Mouse (Mus musculus): ENCODE measurements around the gene Fnip2. TPM values are rescaled to one million over a fixed set of nuclear protein-coding genes. Genes with fewer than 3 reads are reported as not detected.
"Not testable (repeated sequence)": the region's sequence is repeated elsewhere in the genome, so short reads cannot be mapped to it uniquely, and the experiment has no call there.

Fnip2 gene
- total RNA-seq, 1 experiment = 21.6 TPM

DNA sequence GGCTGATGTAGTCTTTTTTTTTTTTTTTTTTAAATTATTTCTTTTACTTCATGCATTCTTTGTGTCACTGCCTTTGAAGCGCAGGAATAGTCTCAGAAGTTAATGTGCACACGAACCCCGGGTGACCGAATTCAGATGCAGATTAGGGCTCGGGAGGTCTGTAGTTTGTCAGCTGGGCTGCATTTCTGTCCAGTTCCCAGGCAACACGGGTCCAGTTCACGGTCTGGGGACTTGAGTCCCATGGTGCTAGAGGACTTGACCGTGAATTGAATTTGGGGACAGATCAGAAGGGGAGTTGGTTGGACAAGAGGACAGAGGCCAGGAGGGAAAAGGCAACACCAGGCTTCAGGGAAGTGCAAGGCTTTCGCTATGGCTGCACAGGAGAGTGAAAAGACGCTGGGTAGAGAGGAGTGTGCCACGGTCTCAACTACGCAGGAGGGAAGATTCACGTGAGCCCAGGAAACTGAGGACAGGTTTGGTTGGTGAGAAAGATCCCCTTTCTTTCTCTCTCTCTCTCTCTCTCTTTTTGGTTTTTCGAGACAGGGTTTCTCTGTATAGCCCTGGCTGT lies 114.8 kb downstream of the Fnip2 start:
- H3K4me3 ChIP-seq (ENCODE audit: insufficient read depth in 1 of 2, low read depth in 1 of 2, low read length in 2 of 2, poor library complexity in 1 of 2, severe bottlenecking in 1 of 2) = no peak overlapping the region
- H3K9me3 ChIP-seq (ENCODE audit: control insufficient read depth, insufficient read depth, low read depth, low read length) = no peaks in the 10 kb centered on the region
- in situ Hi-C loops (cut with MboI; ENCODE audit: low sequenced_read_pairs in 2 of 2, unreplicated experiment in 2 of 2) = loop anchor here (10.0 to 25.0 kb wide), 2 partner anchors 490 to 498 kb away; no protein-coding TSS in a partner anchor
- no peaks in the 10 kb centered on the region for H3K36me3 ChIP-seq (ENCODE audit: control insufficient read depth, insufficient read depth, low read length, poor library complexity, severe bottlenecking)
- no peak for DNase-seq (ENCODE audit: low read depth, low spot score)
- H3K4me1 ChIP-seq (ENCODE audit: control insufficient read depth in 2 of 2, insufficient read depth in 2 of 2, low read length in 2 of 2, poor library complexity in 1 of 2) = peaks cover 0 to 3% of the 10 kb centered on the region in 2 experiments; a peak in 2 of 4 replicates
- H3K9ac ChIP-seq (ENCODE audit: insufficient read depth, low read depth, low read length, poor library complexity, severe bottlenecking) = no peak overlapping the region
- TF ChIP-seq ZNF384 (IDR thresholded peaks at IDR 0.05; ENCODE audit: low read depth, low read length) = no peak
- no peak for TF ChIP-seq ZC3H11A (IDR thresholded peaks at IDR 0.05; ENCODE audit: borderline replicate concordance, low read depth, low read length)
- TF ChIP-seq CHD2 (IDR thresholded peaks at IDR 0.05; ENCODE audit: low read depth, low read length) = no peak
- no peak for TF ChIP-seq MAFK (IDR thresholded peaks at IDR 0.05; ENCODE audit: insufficient read depth, low read depth, low read length)
- no peak for TF ChIP-seq HCFC1 (IDR thresholded peaks at IDR 0.05; ENCODE audit: borderline replicate concordance, insufficient read depth, low read length)
- H3K27ac ChIP-seq (ENCODE audit: insufficient read depth, low read depth, low read length, poor library complexity, severe bottlenecking) = no peak overlapping the region

DNA sequence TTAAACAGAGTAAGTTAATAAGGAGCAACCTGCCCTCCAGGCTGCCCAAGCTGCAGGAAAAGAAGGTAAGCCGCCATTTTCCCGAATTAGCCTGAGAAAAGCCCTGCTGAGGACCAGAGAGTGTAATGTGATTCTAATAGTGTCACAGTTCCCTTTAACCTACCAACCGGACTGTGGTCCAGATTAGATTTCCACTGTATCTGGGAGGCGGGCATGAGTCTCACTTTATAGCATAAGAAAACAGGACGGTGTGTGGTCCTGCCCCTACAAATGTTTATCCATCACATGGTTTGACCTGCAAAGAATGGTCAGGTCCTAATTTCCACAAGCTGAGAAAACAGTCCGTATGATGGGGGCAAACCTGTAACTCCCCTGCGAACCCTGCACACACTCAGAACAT lies 118.2 kb downstream of the Fnip2 start:
- no peaks in the 10 kb centered on the region for H3K9me3 ChIP-seq (ENCODE audit: control insufficient read depth, insufficient read depth, low read depth, low read length)
- H3K36me3 ChIP-seq (ENCODE audit: control insufficient read depth, insufficient read depth, low read length, poor library complexity, severe bottlenecking) = no peaks in the 10 kb centered on the region
- TF ChIP-seq HCFC1 (IDR thresholded peaks at IDR 0.05; ENCODE audit: borderline replicate concordance, insufficient read depth, low read length) (no peak), ZC3H11A (IDR thresholded peaks at IDR 0.05; ENCODE audit: borderline replicate concordance, low read depth, low read length) (no peak), ZNF384 (IDR thresholded peaks at IDR 0.05; ENCODE audit: low read depth, low read length) (no peak), MAFK (IDR thresholded peaks at IDR 0.05; ENCODE audit: insufficient read depth, low read depth, low read length) (no peak), CHD2 (IDR thresholded peaks at IDR 0.05; ENCODE audit: low read depth, low read length) (no peak)
- H3K4me1 ChIP-seq (ENCODE audit: control insufficient read depth in 2 of 2, insufficient read depth in 2 of 2, low read length in 2 of 2, poor library complexity in 1 of 2) = peaks cover 0 to 3% of the 10 kb centered on the region in 2 experiments; a peak in 2 of 4 replicates
- no peak for DNase-seq (ENCODE audit: low read depth, low spot score)
- in situ Hi-C loops (cut with MboI; ENCODE audit: low sequenced_read_pairs in 2 of 2, unreplicated experiment in 2 of 2) = loop anchor here (5.0 to 25.0 kb wide), 2 partner anchors 237 to 247 kb away; no protein-coding TSS in a partner anchor
- no peak overlapping the region for H3K9ac ChIP-seq (ENCODE audit: insufficient read depth, low read depth, low read length, poor library complexity, severe bottlenecking)
- no peak overlapping the region for H3K4me3 ChIP-seq (ENCODE audit: insufficient read depth in 1 of 2, low read depth in 1 of 2, low read length in 2 of 2, poor library complexity in 1 of 2, severe bottlenecking in 1 of 2)
- H3K27ac ChIP-seq (ENCODE audit: insufficient read depth, low read depth, low read length, poor library complexity, severe bottlenecking) = no peak overlapping the region

DNA sequence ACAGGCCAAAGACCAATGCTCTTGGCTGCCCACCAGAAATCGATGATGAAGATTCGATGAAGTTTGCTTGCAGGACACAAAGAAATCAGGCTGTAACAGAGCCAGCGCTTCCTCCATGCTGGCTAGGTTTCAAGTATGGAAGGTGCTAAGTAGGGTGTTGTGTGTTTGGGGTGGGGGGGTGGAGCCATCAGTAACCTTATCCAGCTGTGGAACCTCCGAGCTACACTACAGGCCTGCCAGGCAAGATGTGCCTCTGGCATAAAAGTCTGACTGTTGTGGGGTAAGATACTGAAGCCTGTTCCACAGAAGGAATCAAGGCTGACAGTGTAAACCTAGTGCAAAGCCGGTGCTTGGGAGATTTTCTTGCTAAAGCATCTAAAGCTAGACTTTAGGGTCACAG lies 119.2 kb downstream of the Fnip2 start:
- TF ChIP-seq MAFK (IDR thresholded peaks at IDR 0.05; ENCODE audit: insufficient read depth, low read depth, low read length) (no peak), HCFC1 (IDR thresholded peaks at IDR 0.05; ENCODE audit: borderline replicate concordance, insufficient read depth, low read length) (no peak), ZC3H11A (IDR thresholded peaks at IDR 0.05; ENCODE audit: borderline replicate concordance, low read depth, low read length) (no peak), ZNF384 (IDR thresholded peaks at IDR 0.05; ENCODE audit: low read depth, low read length) (no peak), CHD2 (IDR thresholded peaks at IDR 0.05; ENCODE audit: low read depth, low read length) (no peak)
- no peaks in the 10 kb centered on the region for H3K9me3 ChIP-seq (ENCODE audit: control insufficient read depth, insufficient read depth, low read depth, low read length)
- DNase-seq (ENCODE audit: low read depth, low spot score) = no peak
- H3K4me1 ChIP-seq (ENCODE audit: control insufficient read depth in 2 of 2, insufficient read depth in 2 of 2, low read length in 2 of 2, poor library complexity in 1 of 2) = peaks cover 0 to 3% of the 10 kb centered on the region in 2 experiments; a peak in 2 of 4 replicates
- H3K27ac ChIP-seq (ENCODE audit: insufficient read depth, low read depth, low read length, poor library complexity, severe bottlenecking) = no peak overlapping the region
- in situ Hi-C loops (cut with MboI; ENCODE audit: low sequenced_read_pairs in 2 of 2, unreplicated experiment in 2 of 2) = loop anchor here (5.0 to 25.0 kb wide), 2 partner anchors 236 to 246 kb away; no protein-coding TSS in a partner anchor
- no peak overlapping the region for H3K4me3 ChIP-seq (ENCODE audit: insufficient read depth in 1 of 2, low read depth in 1 of 2, low read length in 2 of 2, poor library complexity in 1 of 2, severe bottlenecking in 1 of 2)
- H3K36me3 ChIP-seq (ENCODE audit: control insufficient read depth, insufficient read depth, low read length, poor library complexity, severe bottlenecking) = no peaks in the 10 kb centered on the region
- H3K9ac ChIP-seq (ENCODE audit: insufficient read depth, low read depth, low read length, poor library complexity, severe bottlenecking) = no peak overlapping the region

DNA sequence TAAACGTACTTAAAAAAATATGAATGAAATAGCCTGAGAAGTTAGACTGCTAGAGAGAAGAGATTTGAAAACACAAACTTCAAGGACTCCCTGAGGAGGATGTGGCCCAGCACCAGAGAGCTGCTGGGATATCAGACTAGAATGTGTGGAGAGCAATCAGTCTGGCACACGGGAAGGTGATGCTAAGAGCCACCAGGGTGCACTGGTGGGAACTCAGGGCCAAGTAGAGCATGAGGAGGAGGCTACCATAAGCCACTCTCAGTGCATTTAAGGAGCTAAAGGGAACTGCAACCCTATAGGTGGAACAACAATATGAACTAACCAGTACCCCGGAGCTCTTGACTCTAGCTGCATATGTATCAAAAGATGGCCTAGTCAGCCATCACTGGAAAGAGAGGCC lies 120.9 kb downstream of the Fnip2 start:
- H3K9ac ChIP-seq (ENCODE audit: insufficient read depth, low read depth, low read length, poor library complexity, severe bottlenecking); DNase-seq (ENCODE audit: low read depth, low spot score); H3K27ac ChIP-seq (ENCODE audit: insufficient read depth, low read depth, low read length, poor library complexity, severe bottlenecking); H3K9me3 ChIP-seq (ENCODE audit: control insufficient read depth, insufficient read depth, low read depth, low read length); H3K4me3 ChIP-seq (ENCODE audit: insufficient read depth in 1 of 2, low read depth in 1 of 2, low read length in 2 of 2, poor library complexity in 1 of 2, severe bottlenecking in 1 of 2); H3K36me3 ChIP-seq (ENCODE audit: control insufficient read depth, insufficient read depth, low read length, poor library complexity, severe bottlenecking); H3K4me1 ChIP-seq (ENCODE audit: control insufficient read depth in 2 of 2, insufficient read depth in 2 of 2, low read length in 2 of 2, poor library complexity in 1 of 2): not testable (repeated sequence)
- in situ Hi-C loops (cut with MboI; ENCODE audit: low sequenced_read_pairs in 2 of 2, unreplicated experiment in 2 of 2) = loop anchor here (5.0 to 25.0 kb wide), 2 partner anchors 234 to 244 kb away; no protein-coding TSS in a partner anchor

DNA sequence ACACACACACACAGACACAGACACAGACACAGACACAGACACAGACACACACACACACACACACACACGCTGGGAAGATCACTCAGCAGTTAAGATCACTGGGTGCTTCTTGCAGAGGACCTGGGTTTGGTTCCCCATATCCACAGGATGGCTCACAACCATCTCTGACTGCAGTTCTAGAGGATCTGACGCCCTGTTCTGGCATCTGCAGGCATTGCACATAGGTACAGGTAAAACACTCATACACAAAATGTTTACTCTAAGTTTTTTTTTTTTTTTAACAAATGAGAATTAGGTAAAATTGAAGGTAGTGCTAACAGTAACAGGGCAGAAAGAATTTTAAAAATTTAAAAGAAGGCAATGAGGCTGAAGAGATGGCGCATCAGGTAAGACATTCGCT lies 121.5 kb downstream of the Fnip2 start:
- TF ChIP-seq ZNF384 (IDR thresholded peaks at IDR 0.05; ENCODE audit: low read depth, low read length) (peak; percentile 54; the same call in 1 of the 2 replicates), CHD2 (IDR thresholded peaks at IDR 0.05; ENCODE audit: low read depth, low read length) (no peak), ZC3H11A (IDR thresholded peaks at IDR 0.05; ENCODE audit: borderline replicate concordance, low read depth, low read length) (peak; percentile 76; the same call in 1 of the 2 replicates)
- in situ Hi-C loops (cut with MboI; ENCODE audit: low sequenced_read_pairs in 2 of 2, unreplicated experiment in 2 of 2) = loop anchor here (5.0 to 25.0 kb wide), 2 partner anchors 234 to 244 kb away; no protein-coding TSS in a partner anchor
- H3K9me3 ChIP-seq (ENCODE audit: control insufficient read depth, insufficient read depth, low read depth, low read length) = no peaks in the 10 kb centered on the region
- no peaks in the 10 kb centered on the region for H3K4me1 ChIP-seq (ENCODE audit: control insufficient read depth in 2 of 2, insufficient read depth in 2 of 2, low read length in 2 of 2, poor library complexity in 1 of 2)
- no peak overlapping the region for H3K9ac ChIP-seq (ENCODE audit: insufficient read depth, low read depth, low read length, poor library complexity, severe bottlenecking)
- no peaks in the 10 kb centered on the region for H3K36me3 ChIP-seq (ENCODE audit: control insufficient read depth, insufficient read depth, low read length, poor library complexity, severe bottlenecking)
- peak; percentile 47 for DNase-seq (ENCODE audit: low read depth, low spot score)
- no peak overlapping the region for H3K4me3 ChIP-seq (ENCODE audit: insufficient read depth in 1 of 2, low read depth in 1 of 2, low read length in 2 of 2, poor library complexity in 1 of 2, severe bottlenecking in 1 of 2)
- no peak overlapping the region for H3K27ac ChIP-seq (ENCODE audit: insufficient read depth, low read depth, low read length, poor library complexity, severe bottlenecking)
